19 mouse cellular contexts compared by ENCODE assay signal in the genomic region with DNA sequence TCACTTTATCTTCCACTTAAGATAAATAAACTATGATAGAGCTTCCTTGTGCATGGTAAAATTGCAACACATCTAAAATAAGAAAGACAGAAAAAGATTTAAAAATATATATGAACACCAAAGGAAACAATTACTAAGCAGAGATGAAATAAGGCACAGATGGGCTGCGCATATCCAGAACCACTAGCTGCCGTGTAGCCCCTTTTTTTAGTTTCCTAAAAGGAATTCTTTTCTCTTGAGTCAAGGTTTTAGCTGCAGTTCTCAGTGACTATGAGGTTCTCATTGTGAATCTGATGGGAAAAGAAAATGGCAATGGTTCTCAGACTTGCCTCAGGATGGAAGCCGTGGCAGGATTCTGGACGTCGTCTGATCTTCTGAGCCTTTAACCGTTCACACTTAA.
A peak's percentile ranks its signal among the peaks of the same experiment; 100 is the strongest.
DNase-seq lines count a peak whose midpoint lies in the region; ATAC-seq and TF ChIP-seq lines count a peak whose summit lies in the region.
"Had no signal": no experiment of that assay in that cellular context is flagged by ENCODE, and none has a peak within 500 bp of the region (broad histone marks: within the 10 kb centered on the region; RNA-seq: fewer than 3 reads in every experiment).

No protein-coding gene starts in this region.

- ATAC-seq in frontal cortex, adult (ENCODE audit: low TSS enrichment) = peak; percentile 77; the same call in 1 of the 2 replicates
- no peak for ATAC-seq in activated CD4-positive, CD25-positive, alpha-beta regulatory T cell, adult 4 months
- ATAC-seq: forebrain, embryonic 14.5 days; forebrain, embryonic 16.5 days had no signal

- no peak for TF ChIP-seq POLR2A in cortical plate, adult 2 months (IDR thresholded peaks at IDR 0.05; ENCODE audit: extremely low read depth, insufficient read depth, low read length)

- H3K4me1 ChIP-seq in cortical plate, adult 2 months (ENCODE audit: control insufficient read depth, insufficient read depth, low read length) = 0 out of 2 replicates have a peak, but pooled peaks cover 1% of the 10 kb centered on the region
- H3K4me1 ChIP-seq: embryonic facial prominence, embryonic 10.5 days; embryonic facial prominence, embryonic 12.5 days had no signal

- H3K27ac ChIP-seq in cortical plate, adult 2 months (ENCODE audit: insufficient read depth, low read length) = peak overlapping the region; percentile 24; the same call in 1 of the 2 replicates
- H3K27ac ChIP-seq: embryonic facial prominence, embryonic 10.5 days; embryonic facial prominence, embryonic 12.5 days had no signal

- H3K4me3 ChIP-seq in cortical plate, adult 2 months (ENCODE audit: insufficient read depth, low read length) = no peak overlapping the region
- H3K4me3 ChIP-seq: embryonic facial prominence, embryonic 10.5 days; embryonic facial prominence, embryonic 12.5 days had no signal

- no peak for TF ChIP-seq CTCF in cortical plate, adult 2 months (IDR thresholded peaks at IDR 0.05; ENCODE audit: extremely low read depth, insufficient read depth, low read length)

- DNase-seq in frontal cortex, postnatal 14 days (ENCODE audit: low spot score in 2 of 2) = no peak
- DNase-seq in brain, adult 2 months (ENCODE audit: low read depth, low spot score) = peak; percentile 50
- no peak for DNase-seq in kidney, postnatal 4 days
- DNase-seq: adrenal gland, adult 8-10 months; adrenal gland, postnatal 14 days; adrenal gland, postnatal 36 days; cerebellum, adult 11 months; cerebellum, adult 18-20 months; cerebellum, adult 8-10 months; cerebellum, adult 9-11 months; cerebellum, postnatal 14 days; cerebellum, postnatal 36 days had no signal
